Mouse (Mus musculus): ENCODE data around the gene Rpl7l1.

GRCm38 (mm10) chr17:46745506-46745905 is 37.0 kb downstream of the Rpl7l1 start:
- TF ChIP-seq EP300 (IDR thresholded peaks at IDR 0.05; ENCODE audit: low read depth) (no peak), CTCF (IDR thresholded peaks at IDR 0.05; ENCODE audit: low read depth) (no peak)

Measured in liver, embryonic 14.5 days (tissue).